Mouse (Mus musculus) midbrain, embryonic 14.5 days (tissue): ENCODE measurements around the gene Ldlrad3. TPM values are rescaled to one million over a fixed set of nuclear protein-coding genes. Genes with fewer than 3 reads are reported as not detected.
A peak's percentile ranks its signal among the peaks of the same experiment; 100 is the strongest.

Experiments
- ATAC-seq: fragments of 200-750 bp; cut with Nextera tagmentation; 2 replicates; pipeline ENCODE4 v1.8.0; 2017; ENCODE audit warnings: moderate number of reproducible peaks, moderate library complexity; ENCODE audit not compliant: low FRiP score, low TSS enrichment
- DNase-seq: peaks from one replicate; pipeline ENCODE4 v3.0.0-alpha.2; 2015
- H3K27ac ChIP-seq: fragments of 300-500 bp; sonication (generic); replicated peaks from 2 replicates; pipeline ENCODE4 v1.5.1; 2014; ENCODE audit warnings: mild to moderate bottlenecking, low read depth, low read length, moderate library complexity
- H3K27me3 ChIP-seq: fragments of 300-500 bp; sonication (generic); 2 replicates; pipeline ENCODE4 v1.6.1; 2014; ENCODE audit warnings: low read length, control low read depth, mixed read lengths; ENCODE audit not compliant: control insufficient read depth, insufficient read depth
- H3K36me3 ChIP-seq: fragments of 300-500 bp; sonication (generic); 2 replicates; pipeline ENCODE4 v1.6.1; 2014; ENCODE audit warnings: low read length, control low read depth; ENCODE audit not compliant: control insufficient read depth, insufficient read depth
- H3K4me1 ChIP-seq: fragments of 300-500 bp; sonication (generic); 2 replicates; pipeline ENCODE4 v1.6.1; 2014; ENCODE audit warnings: mild to moderate bottlenecking, antibody characterized with exemption, low read length, control low read depth; ENCODE audit not compliant: control insufficient read depth, insufficient read depth
- H3K4me2 ChIP-seq: fragments of 300-500 bp; sonication (generic); 2 replicates; pipeline ENCODE4 v1.6.1; 2014; ENCODE audit warnings: mild to moderate bottlenecking, low read length, moderate library complexity
- H3K4me3 ChIP-seq: fragments of 300-500 bp; sonication (generic); replicated peaks from 2 replicates; pipeline ENCODE4 v1.5.1; 2014; ENCODE audit warnings: low read depth, low read length
- H3K9ac ChIP-seq: fragments of 300-500 bp; sonication (generic); replicated peaks from 2 replicates; pipeline ENCODE4 v1.6.1; 2014; ENCODE audit warnings: mild to moderate bottlenecking, low read length, moderate library complexity
- H3K9me3 ChIP-seq: fragments of 300-500 bp; sonication (generic); 2 replicates; pipeline ENCODE4 v1.6.1; 2016; ENCODE audit warnings: low read length, control low read depth, mixed read lengths; ENCODE audit not compliant: control insufficient read depth
- WGBS: fragments of 180-500 bp; shearing (Covaris S2); extraction: QIAGEN DNeasy Blood & Tissue Kit; methylation state at CpG from one replicate; pipeline ENCODE4 v1.1.7; 2014; 5-methylcytosine and 5-hydroxymethylcytosine counted together
- polyA plus RNA-seq: library from polyadenylated mRNA; unstranded; fragments of >200 nt; fragmentation: Nextera tagmentation; extraction: Ambion mirVana; gene quantifications from 2 replicates; pipeline ENCODE4 v1.2.1, GENCODE M21; 2014

The Ldlrad3 gene
- polyA plus RNA-seq, 1 experiment from 2014 or later, result 34.0 TPM

GRCm38 (mm10) chr2:102111906-102112499 lies 74.2 kb downstream of the Ldlrad3 start:
- Histone ChIP-seq H3K36me3 (no peaks in the 10 kb centered on the region), H3K27ac (no peak overlapping the region), H3K9ac (no peak overlapping the region), H3K4me1 (peaks cover 12% of the 10 kb centered on the region), H3K27me3 (no peaks in the 10 kb centered on the region), H3K4me3 (no peak overlapping the region), H3K4me2 (no peak overlapping the region), H3K9me3 (no peaks in the 10 kb centered on the region)
- DNase-seq, result no peak
- no peak for ATAC-seq
- WGBS, result 83% methylated on average over 13 of the region's 13 CpGs

- no peaks in the 10 kb centered on the region for H3K9me3 ChIP-seq
- WGBS, result 94% methylated on average over 2 of the region's 2 CpGs
- 0 out of 2 replicates have a peak, but pooled peaks cover 6% of the 10 kb centered on the region for H3K4me1 ChIP-seq
- no peaks in the 10 kb centered on the region for H3K36me3 ChIP-seq
- H3K27ac ChIP-seq, result no peak overlapping the region
- no peak overlapping the region for H3K9ac ChIP-seq
- no peaks in the 10 kb centered on the region for H3K27me3 ChIP-seq
- no peak overlapping the region for H3K4me3 ChIP-seq
- DNase-seq (no peak), ATAC-seq (no peak)
- no peak overlapping the region for H3K4me2 ChIP-seq
Observed at GRCm38 (mm10) chr2:102110306-102110705, 75.9 kb downstream of the Ldlrad3 start.

GRCm38 (mm10) chr2:102107280-102107679 lies 78.9 kb downstream of the Ldlrad3 start:
- Histone ChIP-seq H3K36me3 (no peaks in the 10 kb centered on the region), H3K4me2 (no peak overlapping the region), H3K4me1 (no peaks in the 10 kb centered on the region), H3K4me3 (no peak overlapping the region), H3K27ac (no peak overlapping the region), H3K9me3 (no peaks in the 10 kb centered on the region), H3K27me3 (no peaks in the 10 kb centered on the region), H3K9ac (no peak overlapping the region)
- WGBS, result 67% methylated on average over 6 of the region's 6 CpGs
- ATAC-seq, result no peak
- DNase-seq, result peak; percentile 76

GRCm38 (mm10) chr2:102106728-102107127 lies 79.5 kb downstream of the Ldlrad3 start:
- 94% methylated on average over 6 of the region's 6 CpGs for WGBS
- ATAC-seq, result no peak

GRCm38 (mm10) chr2:102105454-102105853 lies 80.7 kb downstream of the Ldlrad3 start:
- no peak for DNase-seq
- Histone ChIP-seq H3K4me3 (no peak overlapping the region), H3K27ac (no peak overlapping the region), H3K36me3 (no peaks in the 10 kb centered on the region), H3K4me1 (no peaks in the 10 kb centered on the region), H3K27me3 (no peaks in the 10 kb centered on the region), H3K9me3 (no peaks in the 10 kb centered on the region), H3K4me2 (no peak overlapping the region), H3K9ac (no peak overlapping the region)
- no peak for ATAC-seq
- 96% methylated on average over 2 of the region's 2 CpGs for WGBS

More at GRCm38 (mm10) chr2:102106728-102107127, 79.5 kb downstream of the Ldlrad3 start:
- no peaks in the 10 kb centered on the region for H3K9me3 ChIP-seq
- no peaks in the 10 kb centered on the region for H3K27me3 ChIP-seq
- no peak overlapping the region for H3K4me2 ChIP-seq
- H3K36me3 ChIP-seq, result no peaks in the 10 kb centered on the region
- no peak for DNase-seq
- H3K4me3 ChIP-seq, result no peak overlapping the region
- H3K9ac ChIP-seq, result no peak overlapping the region
- no peaks in the 10 kb centered on the region for H3K4me1 ChIP-seq
- H3K27ac ChIP-seq, result no peak overlapping the region

- Histone ChIP-seq H3K27ac (no peak overlapping the region), H3K9me3 (no peaks in the 10 kb centered on the region), H3K9ac (no peak overlapping the region), H3K4me2 (no peak overlapping the region), H3K27me3 (no peaks in the 10 kb centered on the region), H3K36me3 (no peaks in the 10 kb centered on the region), H3K4me1 (no peaks in the 10 kb centered on the region), H3K4me3 (no peak overlapping the region)
- DNase-seq, result no peak
- ATAC-seq, result no peak
- WGBS, result 91% methylated on average over 12 of the region's 12 CpGs
Observed at GRCm38 (mm10) chr2:102103955-102104354, 82.2 kb downstream of the Ldlrad3 start.

GRCm38 (mm10) chr2:102100490-102100889 lies 85.7 kb downstream of the Ldlrad3 start:
- ATAC-seq (no peak), DNase-seq (no peak)
- Histone ChIP-seq H3K4me1 (no peaks in the 10 kb centered on the region), H3K36me3 (no peaks in the 10 kb centered on the region), H3K4me3 (no peak overlapping the region), H3K9me3 (no peaks in the 10 kb centered on the region), H3K9ac (no peak overlapping the region), H3K4me2 (no peak overlapping the region), H3K27me3 (no peaks in the 10 kb centered on the region), H3K27ac (no peak overlapping the region)
- WGBS, result 52% methylated on average over 4 of the region's 4 CpGs

- H3K9ac ChIP-seq, result no peak overlapping the region
- DNase-seq (no peak), ATAC-seq (no peak)
- no peak overlapping the region for H3K27ac ChIP-seq
- 84% methylated on average over 14 of the region's 14 CpGs for WGBS
- no peak overlapping the region for H3K4me2 ChIP-seq
- no peaks in the 10 kb centered on the region for H3K9me3 ChIP-seq
- H3K27me3 ChIP-seq, result no peaks in the 10 kb centered on the region
- peaks cover 4% of the 10 kb centered on the region; the same call in 1 of the 2 replicates for H3K4me1 ChIP-seq
- no peak overlapping the region for H3K4me3 ChIP-seq
- H3K36me3 ChIP-seq, result no peaks in the 10 kb centered on the region
Observed at GRCm38 (mm10) chr2:102099702-102100450, 86.3 kb downstream of the Ldlrad3 start.

GRCm38 (mm10) chr2:102099261-102099660 lies 86.9 kb downstream of the Ldlrad3 start:
- peaks cover 10% of the 10 kb centered on the region for H3K4me1 ChIP-seq
- no peaks in the 10 kb centered on the region for H3K36me3 ChIP-seq
- H3K4me2 ChIP-seq, result no peak overlapping the region
- H3K27me3 ChIP-seq, result no peaks in the 10 kb centered on the region
- 95% methylated on average over 4 of the region's 4 CpGs for WGBS
- no peak overlapping the region for H3K4me3 ChIP-seq
- no peaks in the 10 kb centered on the region for H3K9me3 ChIP-seq
- no peak overlapping the region for H3K9ac ChIP-seq
- DNase-seq (no peak), ATAC-seq (no peak)
- H3K27ac ChIP-seq, result no peak overlapping the region
